8 mouse cellular contexts compared by ENCODE assay signal in the genomic region with DNA sequence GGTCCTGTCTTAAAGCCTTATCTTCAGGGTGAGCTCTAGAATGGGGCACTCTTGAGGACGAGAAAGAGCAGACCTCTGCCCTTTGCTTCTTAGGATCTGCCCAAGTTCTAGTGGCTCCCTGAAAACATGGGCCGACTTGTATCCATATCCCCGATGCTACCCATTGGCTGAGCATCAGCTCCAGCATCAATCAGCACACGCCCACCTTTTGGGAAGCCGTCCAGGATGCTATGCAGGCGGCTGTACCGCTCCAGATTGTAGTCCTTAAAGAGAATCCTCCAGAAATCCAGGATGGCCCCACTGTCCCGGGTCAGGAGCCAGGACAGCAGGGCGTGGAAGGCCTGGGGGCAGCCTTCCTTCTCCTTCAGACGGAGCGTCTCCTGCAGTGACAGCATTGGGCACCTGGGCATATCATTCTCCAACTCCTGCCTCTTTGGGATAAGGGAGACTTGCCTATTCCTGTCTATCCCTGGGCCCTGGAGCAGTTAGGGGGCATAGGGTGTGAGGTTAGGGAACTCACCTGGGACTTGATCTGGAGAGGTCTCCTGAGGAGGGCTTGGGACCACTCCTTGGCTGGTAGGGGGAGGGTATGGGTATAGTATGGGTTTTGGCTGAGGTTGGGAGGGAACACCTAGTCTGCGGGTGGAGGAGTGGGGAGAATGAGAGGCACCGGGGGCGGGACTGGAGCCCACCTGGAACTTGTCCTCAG. TPM values are rescaled to one million over a fixed set of nuclear protein-coding genes. Genes with fewer than 3 reads are reported as not detected.
DNase-seq lines count a peak whose midpoint lies in the region; ATAC-seq and TF ChIP-seq lines count a peak whose summit lies in the region.

No protein-coding gene starts in this region.

- intact Hi-C loops in left cerebral cortex, postnatal 36 days (cut with DNase I) = no loop called here

- peak overlapping the region; percentile 17 for H3K4me3 ChIP-seq in forebrain, embryonic 14.5 days (ENCODE audit: low read depth, low read length)
- 0 out of 2 replicates have a peak overlapping the region, but pooled peaks have one; percentile 15 for H3K4me3 ChIP-seq in olfactory bulb, adult 2 months (ENCODE audit: insufficient read depth, low read depth, low read length)

- TF ChIP-seq POLR2A in olfactory bulb, adult 2 months (IDR thresholded peaks at IDR 0.05; ENCODE audit: insufficient read depth, low read depth, low read length) = no peak

- no peak overlapping the region; the same call in 1 of the 2 replicates for H3K9ac ChIP-seq in forebrain, embryonic 14.5 days (ENCODE audit: low read length)

- no peak for TF ChIP-seq CTCF in olfactory bulb, adult 2 months (IDR thresholded peaks at IDR 0.05; ENCODE audit: insufficient read depth, low read depth, low read length)

- no peaks in the 10 kb centered on the region for H3K4me1 ChIP-seq in forebrain, embryonic 14.5 days (ENCODE audit: control insufficient read depth, insufficient read depth, low read length)
- peaks cover 9% of the 10 kb centered on the region for H3K4me1 ChIP-seq in olfactory bulb, adult 2 months (ENCODE audit: control insufficient read depth, insufficient read depth, low read length)

- no peaks in the 10 kb centered on the region for H3K27me3 ChIP-seq in forebrain, embryonic 14.5 days (replicated peaks; ENCODE audit: control insufficient read depth, insufficient read depth, low read length)

- peak overlapping the region; percentile 46 for H3K4me2 ChIP-seq in forebrain, embryonic 14.5 days (ENCODE audit: low read length)

- no peaks in the 10 kb centered on the region for H3K9me3 ChIP-seq in forebrain, embryonic 14.5 days (replicated peaks; ENCODE audit: control insufficient read depth, low read length)

- peak; percentile 61 for DNase-seq in layer of hippocampus, adult 11-12 months (ENCODE audit: low spot score)
- DNase-seq in layer of hippocampus, adult 9-10 months (ENCODE audit: low spot score) = no peak
- no peak for DNase-seq in forebrain, embryonic 14.5 days (ENCODE audit: low spot score)
- peak; percentile 28 to 29 for DNase-seq in left cerebral cortex, postnatal 36 days (ENCODE audit: low spot score in 2 of 2)
- no peak for DNase-seq in adipocyte (ENCODE audit: low spot score)
- DNase-seq in adrenal gland, postnatal 14 days = no peak
- DNase-seq in kidney, postnatal 14 days = no peak

- 62% methylated on average over 14 of the region's 14 CpGs for WGBS in forebrain, embryonic 14.5 days
- WGBS in olfactory bulb, adult 2 months = 64% methylated on average over 14 of the region's 14 CpGs

- H3K36me3 ChIP-seq in forebrain, embryonic 14.5 days (ENCODE audit: control insufficient read depth, insufficient read depth, low read length) = no peaks in the 10 kb centered on the region

- no peak; the same call in none of the 2 replicates for ATAC-seq in forebrain, embryonic 14.5 days

- H3K27ac ChIP-seq in forebrain, embryonic 14.5 days (ENCODE audit: low read depth, low read length) = no peak overlapping the region
- no peak overlapping the region for H3K27ac ChIP-seq in olfactory bulb, adult 2 months (ENCODE audit: insufficient read depth, low read depth, low read length)

RNA-seq across cellular contexts. Expression of a gene that starts 0.6 kb away (rescaled TPM):
- polyA plus RNA-seq in forebrain, embryonic 14.5 days (2014; fragmentation: Nextera tagmentation; extraction: Ambion mirVana) = 0.07 and 0.14 TPM in 2 replicates
- under 1 TPM in 1 of 2 experiments, not detected in 1; 0.25 TPM for total RNA-seq in left cerebral cortex, postnatal 36 days (2021)
- not detected in 2 replicates for polyA plus RNA-seq in olfactory bulb, adult 2 months (2012; ENCODE audit: insufficient read depth, insufficient read length, low replicate concordance, missing spikeins)
- total RNA-seq in adrenal gland, postnatal 14 days (2021) = not detected in 2 replicates

RNA-seq across cellular contexts. Expression of a gene that starts 1.1 kb away (rescaled TPM):
- not detected in 2 replicates for polyA plus RNA-seq in forebrain, embryonic 14.5 days (2014; fragmentation: Nextera tagmentation; extraction: Ambion mirVana)
- total RNA-seq in left cerebral cortex, postnatal 36 days (2021) = not detected
- not detected in 2 replicates for polyA plus RNA-seq in olfactory bulb, adult 2 months (2012; ENCODE audit: insufficient read depth, insufficient read length, low replicate concordance, missing spikeins)
- total RNA-seq in adrenal gland, postnatal 14 days (2021) = 7.2 and 8.4 TPM in 2 replicates

RNA-seq across cellular contexts. Expression of a gene that starts 26.3 kb away (rescaled TPM):
- 0.47 and 0.60 TPM in 2 replicates for polyA plus RNA-seq in forebrain, embryonic 14.5 days (2014; fragmentation: Nextera tagmentation; extraction: Ambion mirVana)
- 1 to 10 TPM; 1.9 to 2.2 TPM for total RNA-seq in left cerebral cortex, postnatal 36 days (2021)
- polyA plus RNA-seq in olfactory bulb, adult 2 months (2012; ENCODE audit: insufficient read depth, insufficient read length, low replicate concordance, missing spikeins) = not detected in 2 replicates
- 9.8 and 19.8 TPM in 2 replicates for total RNA-seq in adrenal gland, postnatal 14 days (2021)

RNA-seq across cellular contexts. Expression of a gene that starts 33.0 kb away (rescaled TPM):
- 77.0 and 91.6 TPM in 2 replicates for polyA plus RNA-seq in forebrain, embryonic 14.5 days (2014; fragmentation: Nextera tagmentation; extraction: Ambion mirVana)
- 100 to 1,000 TPM; 149 to 153 TPM for total RNA-seq in left cerebral cortex, postnatal 36 days (2021)
- polyA plus RNA-seq in olfactory bulb, adult 2 months (2012; ENCODE audit: insufficient read depth, insufficient read length, low replicate concordance, missing spikeins) = not detected in 2 replicates
- total RNA-seq in adrenal gland, postnatal 14 days (2021) = 144 and 165 TPM in 2 replicates

Comparison
In these comparisons a context has a peak if more than half of its experiments do, and no peak if none do; other contexts are left out.
1. DNase-seq: peak in layer of hippocampus, adult 11-12 months (single experiment) and left cerebral cortex, postnatal 36 days (2 of 2); none in layer of hippocampus, adult 9-10 months (single experiment), forebrain, embryonic 14.5 days (single experiment), adipocyte (single experiment), adrenal gland, postnatal 14 days (single experiment) and kidney, postnatal 14 days (single experiment).